Mouse (Mus musculus): ENCODE results near the gene Gpr107.

The Gpr107 gene

DNA sequence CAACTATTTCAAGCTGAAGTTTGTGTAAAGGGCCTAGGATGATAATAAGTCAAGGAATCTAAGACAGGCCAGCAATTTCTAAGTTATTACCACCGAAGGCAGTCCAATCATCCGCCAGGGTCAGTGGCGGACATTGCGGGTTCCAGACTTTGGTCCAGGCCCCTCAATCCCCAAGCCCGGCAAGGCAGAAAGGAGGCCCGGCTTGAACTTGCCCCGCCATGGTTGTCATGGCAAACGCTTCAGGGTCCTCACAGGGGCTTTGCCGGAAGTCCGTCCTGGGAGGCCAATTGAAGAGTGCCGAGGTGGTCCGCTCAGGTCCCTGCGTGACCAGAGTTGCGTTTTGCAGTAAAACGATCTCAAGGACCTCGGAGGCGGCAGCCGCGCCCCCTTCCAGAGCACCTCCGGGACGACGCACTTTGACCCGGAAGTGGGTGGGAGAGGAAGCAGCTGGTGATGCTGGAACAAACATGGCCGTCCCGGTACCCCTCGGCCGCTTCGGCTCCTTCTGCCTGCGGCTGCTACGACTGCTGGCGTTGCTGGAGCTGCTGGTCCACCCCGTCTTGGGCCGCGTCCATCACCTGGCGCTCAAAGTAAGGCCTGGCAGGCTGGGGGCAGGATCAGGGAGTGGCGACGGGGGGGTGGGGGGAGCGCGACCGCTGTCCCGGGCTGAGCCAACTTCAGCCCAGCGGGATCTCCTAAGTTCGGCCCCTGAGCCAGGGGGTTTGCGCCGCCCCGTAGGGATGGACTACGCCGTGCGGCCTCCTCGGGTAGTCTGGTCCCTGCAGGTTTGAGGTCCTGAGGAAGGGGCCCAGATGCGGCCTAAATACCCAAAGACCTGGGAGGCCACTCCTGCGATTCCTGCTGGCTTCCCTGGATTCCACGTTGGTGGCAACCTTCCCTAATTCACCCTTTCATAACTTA lies at the start of gene Gpr107:
Gene Gpr107 (plus strand): TSS at position 425 of the 921 bp plus-strand sequence.
- DNase-seq (ENCODE audit: inconsistent age in 2 of 2, low spot score in 1 of 2): peak; percentile 88 to 95

DNA sequence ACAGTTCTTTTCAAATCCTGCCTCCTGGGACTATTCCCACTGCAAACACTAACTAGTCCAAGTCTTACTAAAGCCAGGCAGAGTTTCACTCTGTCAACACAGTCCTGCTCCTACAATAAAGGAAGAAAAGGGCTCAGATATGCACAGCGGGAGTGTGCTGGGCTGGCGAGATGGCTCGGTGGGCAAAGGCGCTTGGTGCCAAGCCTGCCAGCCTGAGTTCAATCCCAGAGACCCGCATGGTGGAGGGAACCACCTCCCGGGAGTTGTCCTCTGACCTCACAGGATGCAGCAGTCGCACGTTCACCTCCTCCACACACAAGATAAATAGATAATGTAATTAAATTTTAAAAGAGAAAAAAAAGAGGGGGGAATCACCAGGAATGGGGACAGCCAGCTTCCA lies 48.8 kb upstream of the Gpr107 start:
- DNase-seq (ENCODE audit: inconsistent age in 2 of 2, low spot score in 1 of 2): no peak

DNA sequence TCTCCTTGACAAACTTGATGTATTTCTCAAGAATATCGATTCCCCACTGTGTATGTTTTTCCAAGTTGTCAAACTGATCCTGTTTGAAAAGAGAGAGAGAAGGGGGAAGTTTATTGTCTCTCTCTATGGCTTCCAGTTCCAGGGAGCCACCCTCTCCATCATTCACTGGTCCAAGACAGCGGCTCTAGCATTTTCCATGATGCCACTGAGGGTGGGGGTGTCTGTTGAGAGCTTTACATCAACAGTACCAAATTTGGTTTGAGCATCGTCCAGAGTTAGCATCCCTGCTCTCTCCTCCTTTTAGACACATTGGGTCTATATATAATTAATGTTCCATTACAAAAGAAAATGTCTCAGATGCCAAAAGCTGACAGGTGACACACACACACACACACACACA lies 46.8 kb upstream of the Gpr107 start:
- DNase-seq (ENCODE audit: inconsistent age in 2 of 2, low spot score in 1 of 2): no peak

DNA sequence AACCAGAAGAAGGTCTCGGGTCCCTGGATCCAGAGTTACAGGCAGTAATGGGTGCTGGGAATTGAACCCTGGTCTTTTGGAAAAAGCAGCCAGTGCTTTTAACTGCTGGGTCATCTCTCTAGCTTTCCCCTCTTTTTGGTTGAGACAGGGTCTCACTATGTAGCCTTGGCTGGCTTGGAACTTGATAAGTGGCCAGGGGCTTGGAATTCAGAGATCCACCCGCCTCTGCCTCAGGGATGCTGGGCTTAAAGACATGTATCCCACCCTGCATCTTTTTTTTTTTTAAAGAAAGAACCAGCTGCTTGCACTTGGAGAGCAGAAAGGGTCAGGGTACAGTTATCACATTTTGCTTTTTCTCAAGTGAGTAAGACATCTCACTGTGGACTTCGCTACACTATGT lies 46.1 kb upstream of the Gpr107 start:
- no peak for DNase-seq (ENCODE audit: inconsistent age in 2 of 2, low spot score in 1 of 2)

DNA sequence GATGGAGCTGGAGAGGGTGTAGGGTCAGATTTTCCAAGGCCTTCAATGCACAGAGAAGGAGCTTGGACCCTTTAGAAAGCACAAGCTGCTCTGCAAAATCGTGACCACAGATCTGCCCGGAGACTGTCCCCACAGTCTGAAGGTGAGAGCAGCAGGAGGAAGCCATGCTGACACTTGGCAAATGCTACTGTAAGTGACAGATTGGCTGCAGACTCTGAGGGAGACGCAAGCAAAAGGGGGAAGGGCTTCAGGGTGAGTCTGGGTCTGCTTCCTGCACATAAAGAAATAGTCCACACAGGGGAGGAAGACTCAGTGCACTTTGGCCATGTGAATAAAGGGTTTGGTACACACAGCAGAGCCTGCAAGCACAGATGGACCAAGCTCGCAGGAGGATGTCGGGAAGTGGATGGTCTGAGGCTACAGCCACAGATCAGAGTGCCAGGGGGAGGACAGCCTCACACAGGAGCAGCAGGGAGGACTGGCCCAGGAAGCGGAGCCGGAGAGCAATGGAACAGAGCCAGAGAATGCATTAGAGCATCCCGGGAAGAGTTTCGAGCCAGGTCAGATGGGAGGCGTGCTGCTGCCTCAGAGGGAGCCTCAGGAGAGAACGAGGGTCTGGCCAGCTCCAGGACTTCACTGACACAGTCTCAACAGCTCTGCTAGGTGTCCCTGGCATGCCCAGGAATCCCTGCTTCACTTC lies 45.3 kb upstream of the Gpr107 start:
- DNase-seq (ENCODE audit: inconsistent age in 2 of 2, low spot score in 1 of 2): no peak

DNA sequence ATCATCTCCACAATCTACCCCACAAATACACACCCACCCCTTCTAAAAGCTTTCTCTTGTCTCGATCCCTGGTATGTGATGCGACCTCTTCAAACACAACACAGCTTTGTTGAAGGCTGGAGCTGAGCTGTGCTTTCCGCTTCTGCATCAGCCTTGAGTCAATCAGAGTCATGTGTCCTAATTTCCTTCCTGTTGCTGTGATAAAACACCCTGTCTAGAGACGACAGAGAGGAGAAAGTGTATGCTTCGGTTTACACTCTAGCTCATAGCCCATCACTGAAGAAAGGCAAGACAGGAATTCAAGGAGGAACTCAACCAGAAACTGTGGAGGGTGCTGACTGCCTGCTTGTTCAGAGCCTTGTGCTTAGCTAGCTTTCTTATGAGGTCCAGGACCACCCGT lies 43.9 kb upstream of the Gpr107 start:
- no peak for DNase-seq (ENCODE audit: inconsistent age in 2 of 2, low spot score in 1 of 2)

DNA sequence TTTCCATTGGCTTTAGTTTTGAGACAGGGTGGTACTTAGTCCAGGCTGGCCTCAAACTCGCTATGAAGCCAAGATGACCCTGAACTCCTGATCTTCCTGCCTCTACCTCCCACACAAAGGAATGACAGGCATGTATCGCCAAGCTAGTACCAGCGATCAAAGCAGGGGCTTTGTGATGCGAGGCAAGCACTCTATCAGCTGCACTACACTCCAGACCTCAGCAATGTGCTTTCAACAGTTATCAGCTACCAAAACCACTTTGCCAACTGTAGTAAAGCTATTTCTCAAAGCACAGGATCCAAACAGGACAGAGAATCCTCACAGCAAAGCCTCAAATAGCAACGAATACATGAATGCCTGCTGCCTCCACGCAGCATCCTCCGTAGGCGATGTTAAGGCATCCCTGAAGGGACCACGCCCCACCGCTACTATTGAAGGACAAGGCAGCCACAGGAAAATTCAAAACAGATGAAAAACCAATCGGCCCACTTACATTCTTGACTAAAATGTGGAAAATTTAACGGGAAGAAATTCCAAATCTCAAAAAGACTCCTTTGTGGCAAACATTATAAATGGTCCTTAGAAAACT lies 42.1 kb upstream of the Gpr107 start:
- no peak for DNase-seq (ENCODE audit: inconsistent age in 2 of 2, low spot score in 1 of 2)

DNA sequence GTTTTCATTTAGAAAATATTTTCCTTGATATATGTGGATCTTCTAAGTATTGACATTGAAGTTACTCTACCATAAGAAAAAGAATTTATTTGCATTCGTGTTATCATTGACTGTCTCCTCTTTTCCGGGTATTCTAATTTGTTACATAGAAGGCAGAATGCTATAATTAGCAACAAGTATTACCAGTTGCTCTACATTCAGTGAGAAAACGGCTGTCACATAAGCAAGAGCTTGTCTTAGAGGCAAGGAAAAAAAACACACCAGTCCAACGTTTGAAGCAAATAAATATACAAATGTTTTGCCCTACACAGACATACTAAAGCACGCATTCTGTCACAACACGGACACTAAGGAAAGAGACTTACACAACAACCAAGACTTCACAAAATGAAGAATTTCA lies 40.4 kb upstream of the Gpr107 start:
- DNase-seq (ENCODE audit: inconsistent age in 2 of 2, low spot score in 1 of 2): no peak

DNA sequence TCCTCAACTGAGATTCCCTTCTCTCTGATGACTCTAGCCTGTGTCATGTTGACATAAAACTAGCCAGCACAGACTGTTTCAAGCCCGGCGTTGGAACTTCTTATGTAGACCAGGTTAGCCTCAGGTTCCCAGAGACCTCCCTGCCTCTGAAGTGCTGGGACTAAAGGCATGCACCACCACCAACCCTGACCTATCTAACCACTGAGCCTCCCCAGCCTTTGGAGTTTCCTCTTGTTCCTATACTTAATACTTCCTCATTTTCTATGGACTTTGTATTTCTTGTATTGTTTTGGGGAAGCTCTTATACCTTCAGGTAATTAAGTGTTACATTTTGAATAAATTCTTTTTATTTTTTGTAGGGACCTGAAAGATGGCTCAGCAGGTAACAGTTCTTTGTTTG lies 37.9 kb upstream of the Gpr107 start:
- no peak for DNase-seq (ENCODE audit: inconsistent age in 2 of 2, low spot score in 1 of 2)

DNA sequence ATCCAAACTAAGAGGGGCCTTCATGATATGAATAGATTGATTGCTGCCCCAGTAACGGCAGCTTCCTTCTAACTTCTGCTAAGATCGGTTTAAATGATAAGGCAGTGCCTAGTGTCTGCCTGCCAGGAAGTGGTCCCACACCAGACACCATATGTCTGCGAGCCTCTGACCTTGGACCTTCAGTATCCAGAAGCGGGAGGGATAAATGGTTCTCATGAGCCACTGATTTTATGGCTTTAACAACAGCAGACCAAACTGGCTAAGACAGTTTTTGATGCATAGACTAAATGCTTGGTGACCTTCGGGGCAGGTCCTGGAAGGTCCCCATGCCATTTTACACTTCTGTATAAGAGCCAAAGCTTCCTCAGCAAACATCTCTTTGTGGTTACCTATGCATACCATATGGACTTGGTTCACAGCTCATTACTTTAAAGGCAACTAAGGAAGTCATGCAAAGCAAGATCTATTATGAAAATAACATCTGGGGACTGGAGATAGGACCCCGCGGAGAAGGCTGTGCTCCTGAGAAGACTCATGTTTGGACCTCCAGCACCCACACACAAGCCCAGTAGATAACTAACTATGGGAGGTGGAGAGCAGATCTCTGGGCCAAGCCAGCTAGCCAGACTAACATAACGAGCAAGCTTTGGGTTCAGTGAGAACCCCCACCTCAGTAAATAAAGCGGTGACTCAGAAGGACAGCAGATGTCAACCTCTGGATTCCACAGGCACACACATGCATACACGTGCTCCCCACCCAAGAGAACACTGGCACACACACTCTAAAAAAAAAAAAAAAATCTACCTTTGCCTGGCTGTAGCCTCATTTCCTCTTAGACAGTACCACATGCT lies 36.8 kb upstream of the Gpr107 start:
- DNase-seq (ENCODE audit: inconsistent age in 2 of 2, low spot score in 1 of 2): no peak

DNA sequence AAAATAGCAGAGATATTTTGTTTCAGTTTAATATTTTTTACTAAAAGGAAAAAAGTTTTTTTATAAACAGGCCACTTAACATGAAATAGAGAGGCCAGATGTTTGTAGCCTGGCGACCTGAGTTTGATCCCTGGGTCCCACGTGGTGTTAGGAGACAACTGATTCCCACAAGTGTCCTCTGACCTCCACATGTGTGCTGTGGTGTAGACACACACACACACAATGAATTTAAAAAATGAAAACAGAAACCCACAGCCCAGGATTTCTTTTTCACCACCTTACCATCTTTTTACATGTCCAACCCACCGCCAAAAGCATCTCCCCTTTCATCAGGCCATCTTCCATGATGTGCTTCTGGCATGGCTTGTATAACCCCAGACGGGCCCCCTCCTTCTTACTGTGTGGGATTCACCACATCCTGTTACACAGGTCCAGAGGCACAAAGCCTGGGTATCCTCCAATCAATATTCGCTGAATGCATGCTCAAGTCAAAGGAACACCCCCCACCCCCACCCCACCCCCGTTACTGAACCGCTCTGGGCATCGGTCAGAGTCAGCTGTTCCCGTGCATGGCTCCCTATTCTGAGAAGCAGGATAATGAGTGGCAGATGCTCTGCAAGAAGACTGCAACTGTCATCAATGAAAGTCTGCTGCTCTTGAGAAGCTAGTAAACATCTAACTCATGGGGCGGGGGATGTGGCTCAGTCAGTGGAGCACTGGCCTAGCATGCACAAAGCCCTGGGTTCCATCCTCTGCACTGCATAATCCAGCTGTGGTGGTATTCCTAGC lies 36.0 kb upstream of the Gpr107 start:
- DNase-seq (ENCODE audit: inconsistent age in 2 of 2, low spot score in 1 of 2): no peak

DNA sequence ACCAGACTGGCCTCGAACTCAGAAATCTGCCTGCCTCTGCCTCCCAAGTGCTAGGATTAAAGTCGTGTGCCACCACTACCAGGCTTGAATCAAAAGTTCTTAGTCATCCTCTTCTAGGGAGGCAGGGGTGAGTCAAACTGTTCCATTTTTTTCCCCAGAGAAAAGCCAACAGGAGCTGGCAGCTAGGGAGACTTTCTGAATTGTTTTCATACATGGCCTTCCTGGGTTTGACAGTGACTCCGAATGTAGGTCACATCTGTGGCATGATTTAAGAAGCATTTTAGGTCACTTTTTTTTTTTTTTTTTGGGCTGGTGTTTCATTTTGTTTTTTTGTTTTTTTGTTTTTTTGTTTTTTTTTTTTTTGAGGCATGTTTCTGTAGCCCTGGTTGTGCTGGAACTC lies 33.9 kb upstream of the Gpr107 start:
- DNase-seq (ENCODE audit: inconsistent age in 2 of 2, low spot score in 1 of 2): peak in 1 of 2 experiments; percentile 63

DNA sequence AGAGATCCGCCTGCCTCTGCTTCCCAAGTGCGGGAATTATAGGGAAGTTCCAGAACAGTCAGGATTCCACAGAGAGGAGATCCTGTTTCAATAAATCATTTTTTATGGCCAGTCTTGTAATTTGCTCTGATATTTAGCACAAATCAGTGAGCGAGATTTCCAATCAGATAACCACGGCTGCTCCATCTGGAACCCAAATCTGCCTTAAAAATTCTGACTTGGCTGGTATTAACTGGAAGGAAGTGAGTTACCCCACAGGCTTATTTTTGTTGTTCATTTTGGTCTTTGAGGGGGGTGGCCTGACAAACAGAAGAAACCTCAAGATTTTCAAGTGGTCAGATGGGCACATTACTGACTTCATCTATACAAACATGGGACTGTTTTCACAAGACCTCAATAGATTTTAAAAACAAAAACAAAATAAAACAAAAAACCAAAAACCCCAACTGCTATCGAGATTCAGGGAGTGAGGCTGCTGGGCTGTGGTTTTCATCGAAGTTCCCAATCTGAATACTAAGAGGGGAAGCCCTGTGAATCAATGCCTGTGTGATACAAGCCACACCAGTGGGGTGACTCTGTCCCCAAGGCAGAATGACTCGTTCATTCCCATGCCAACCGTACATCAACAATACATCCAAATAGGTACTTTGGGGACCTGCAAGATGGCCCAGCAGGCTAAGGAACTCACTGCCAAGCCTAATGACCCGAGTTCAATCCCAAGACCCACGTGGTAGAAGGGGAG lies 33.3 kb upstream of the Gpr107 start:
- DNase-seq (ENCODE audit: inconsistent age in 2 of 2, low spot score in 1 of 2): peak in 1 of 2 experiments; percentile 60

DNA sequence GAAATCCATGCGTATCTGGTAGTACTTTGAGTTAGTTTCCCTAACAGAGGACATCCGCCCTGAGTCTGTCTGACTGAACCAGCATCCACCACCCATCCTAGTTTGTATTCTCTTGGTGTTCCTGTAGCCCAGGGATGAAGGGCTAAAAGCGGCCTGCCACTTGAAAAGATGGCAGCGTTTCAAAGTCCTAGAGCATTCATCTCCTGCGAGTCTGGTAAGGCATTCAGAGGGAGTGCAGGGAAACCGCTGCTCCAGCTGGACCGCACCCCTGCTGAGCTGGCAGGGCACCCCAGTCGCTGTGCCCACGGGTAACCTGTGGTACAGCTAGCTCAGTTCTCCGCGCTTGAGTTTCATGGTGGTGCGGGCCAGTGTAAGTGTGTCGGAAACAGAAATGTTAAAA lies 32.3 kb upstream of the Gpr107 start:
- peak in 1 of 2 experiments; percentile 68 for DNase-seq (ENCODE audit: inconsistent age in 2 of 2, low spot score in 1 of 2)

DNA sequence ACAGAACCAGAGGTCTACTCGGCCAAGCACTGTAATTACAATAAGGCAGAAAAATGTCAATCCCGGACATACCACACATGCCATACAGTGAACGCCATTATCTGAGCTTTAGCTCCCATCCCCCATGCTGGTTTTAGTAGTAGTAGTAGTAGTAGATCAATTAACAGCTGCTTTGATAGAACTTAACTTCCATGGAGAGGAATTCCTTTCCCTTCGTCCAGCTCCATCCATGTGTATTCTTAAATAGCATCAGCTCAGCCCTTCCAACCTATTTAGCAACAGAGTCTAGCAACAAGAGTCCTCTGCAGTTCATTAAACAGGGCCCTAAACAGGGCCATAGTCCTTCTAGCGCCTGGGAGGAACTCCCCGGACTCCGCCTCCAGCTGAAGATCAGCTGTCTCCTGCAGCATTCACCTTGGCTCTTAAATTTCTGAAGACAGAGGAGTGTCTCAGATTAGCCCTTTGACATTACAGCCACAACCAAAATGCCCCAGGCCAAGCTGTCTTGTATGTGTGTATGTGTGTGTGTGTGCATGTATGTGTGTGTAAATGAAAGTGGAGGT lies 30.9 kb upstream of the Gpr107 start:
- no peak for DNase-seq (ENCODE audit: inconsistent age in 2 of 2, low spot score in 1 of 2)

DNA sequence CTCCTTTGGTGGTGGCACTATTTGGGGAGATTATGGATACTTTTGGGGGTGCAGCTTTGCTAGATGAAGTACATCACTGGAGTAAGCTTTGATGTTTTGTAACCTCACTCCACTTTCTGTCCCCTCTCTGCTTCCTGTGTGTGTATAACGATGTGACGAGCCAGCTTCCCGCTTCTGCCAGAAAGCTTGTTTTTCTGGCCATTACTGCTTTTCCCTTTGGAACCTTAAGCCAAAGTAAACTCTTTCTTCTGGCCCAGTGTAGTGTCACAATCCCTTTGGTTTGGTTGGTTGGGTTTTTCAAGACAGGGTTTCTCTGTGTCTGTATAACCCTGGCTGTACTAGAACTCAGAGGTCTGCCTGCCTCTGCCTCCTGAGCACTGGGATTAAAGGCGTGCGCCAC lies 29.3 kb upstream of the Gpr107 start:
- no peak for DNase-seq (ENCODE audit: inconsistent age in 2 of 2, low spot score in 1 of 2)

DNA sequence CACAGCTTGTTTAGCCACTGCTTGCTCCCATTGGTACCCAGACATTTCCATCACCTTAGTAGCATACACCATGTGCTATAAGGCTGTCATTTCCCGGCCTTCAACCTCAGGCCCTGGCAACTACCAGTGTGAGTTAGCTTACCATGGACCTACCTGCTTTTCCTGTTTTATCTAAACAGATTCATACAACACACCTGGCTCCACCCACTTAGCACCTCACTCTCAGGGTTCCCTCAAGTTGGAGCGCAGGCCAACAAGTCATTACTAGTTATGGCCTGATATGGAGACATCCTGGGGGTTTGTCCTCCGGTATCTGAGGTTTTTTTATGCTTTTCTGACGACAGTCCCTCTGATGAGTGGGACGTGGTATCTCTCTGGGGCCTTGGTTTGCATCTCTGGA lies 28.6 kb upstream of the Gpr107 start:
- no peak for DNase-seq (ENCODE audit: inconsistent age in 2 of 2, low spot score in 1 of 2)

DNA sequence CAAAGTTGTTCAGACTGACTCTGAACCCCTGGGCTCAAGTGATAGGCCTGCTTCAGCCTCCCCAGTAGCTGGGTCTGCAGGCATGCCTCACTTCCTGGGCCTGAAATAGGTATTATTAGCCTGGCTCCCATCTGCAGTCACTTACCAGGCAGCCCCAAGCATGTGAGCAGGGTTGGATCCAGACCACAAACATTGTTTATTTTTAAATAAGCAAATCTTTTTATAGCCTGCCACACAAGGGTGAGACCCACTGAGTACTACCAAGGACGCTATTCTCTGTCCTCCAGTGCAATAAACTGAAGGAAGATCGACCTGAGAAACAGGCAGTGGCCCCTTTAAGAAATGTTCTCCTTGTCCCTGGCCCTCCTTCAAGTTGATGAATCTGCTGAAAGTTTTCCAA lies 27.4 kb upstream of the Gpr107 start:
- DNase-seq (ENCODE audit: inconsistent age in 2 of 2, low spot score in 1 of 2): no peak

DNA sequence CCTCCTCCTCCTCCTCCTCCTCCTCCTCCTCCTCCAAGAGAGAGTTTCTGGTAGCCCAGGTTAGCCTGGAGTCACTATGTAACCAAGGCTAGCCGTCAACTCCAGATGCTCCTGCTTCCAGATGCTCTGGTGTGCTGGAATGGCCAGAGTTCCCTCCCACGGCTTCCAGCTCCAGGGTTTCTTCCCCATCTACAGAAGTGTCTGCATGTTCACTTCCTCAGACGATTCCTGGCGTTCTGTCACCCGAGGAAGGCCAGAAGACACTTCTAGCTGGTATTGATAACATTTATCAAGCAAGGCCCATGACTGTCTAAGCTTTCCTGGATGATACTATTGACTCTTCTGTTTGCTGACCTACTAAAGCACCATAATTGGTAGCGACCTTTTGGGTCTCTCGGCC lies 27.0 kb upstream of the Gpr107 start:
- DNase-seq (ENCODE audit: inconsistent age in 2 of 2, low spot score in 1 of 2): no peak

Measured in adrenal gland, adult (tissue).